Mouse (Mus musculus) forebrain, embryonic 16.5 days (tissue): Measurements from ENCODE around the gene Cog1. TPM values are rescaled to one million over a fixed set of nuclear protein-coding genes. Genes with fewer than 3 reads are reported as not detected.
A peak's percentile ranks its signal among the peaks of the same experiment; 100 is the strongest.

Source experiments
- ATAC-seq: fragments of 200-750 bp; cut with Nextera tagmentation; 2 replicates; pipeline ENCODE4 v1.8.0; 2017; ENCODE audit warnings: mild to moderate bottlenecking, moderate library complexity
- H3K27ac ChIP-seq: fragments of 300-500 bp; sonication (generic); 2 replicates; pipeline ENCODE4 v1.5.1; 2014; ENCODE audit warnings: low read length, control low read depth
- H3K27me3 ChIP-seq: fragments of 300-500 bp; sonication (generic); replicated peaks from 2 replicates; pipeline ENCODE4 v1.6.1; 2014; ENCODE audit warnings: low read length; ENCODE audit not compliant: control insufficient read depth, insufficient read depth
- H3K36me3 ChIP-seq: fragments of 300-500 bp; sonication (generic); 2 replicates; pipeline ENCODE4 v1.6.1; 2014; ENCODE audit not compliant: control insufficient read depth, insufficient read depth
- H3K4me1 ChIP-seq: fragments of 300-500 bp; sonication (generic); replicated peaks from 2 replicates; pipeline ENCODE4 v1.6.1; 2014; ENCODE audit warnings: low read length; ENCODE audit not compliant: control insufficient read depth, insufficient read depth
- H3K4me2 ChIP-seq: fragments of 300-500 bp; sonication (generic); 2 replicates; pipeline ENCODE4 v1.6.1; 2014; ENCODE audit warnings: mild to moderate bottlenecking, low read length, control low read depth
- H3K4me3 ChIP-seq: fragments of 300-500 bp; sonication (generic); replicated peaks from 2 replicates; pipeline ENCODE4 v1.5.1; 2014; ENCODE audit warnings: mild to moderate bottlenecking, low read length, control low read depth
- H3K9ac ChIP-seq: fragments of 300-500 bp; sonication (generic); replicated peaks from 2 replicates; pipeline ENCODE4 v1.6.1; 2014; ENCODE audit warnings: low read depth, low read length, control low read depth
- H3K9me3 ChIP-seq: fragments of 300-500 bp; sonication (generic); 2 replicates; pipeline ENCODE4 v1.6.1; 2016; ENCODE audit warnings: low read length; ENCODE audit not compliant: control insufficient read depth
- WGBS: fragments of 180-500 bp; shearing (Covaris S2); extraction: QIAGEN DNeasy Blood & Tissue Kit; methylation state at CpG from one replicate; pipeline ENCODE4 v1.1.7; 2014; 5-methylcytosine and 5-hydroxymethylcytosine counted together
- polyA plus RNA-seq: library from polyadenylated mRNA; unstranded; fragments of >200 nt; fragmentation: Nextera tagmentation; extraction: Ambion mirVana; gene quantifications from 2 replicates; pipeline ENCODE4 v1.2.1, GENCODE M21; 2015

The Cog1 gene
- polyA plus RNA-seq, 1 experiment from 2014 or later = 36.3 TPM

DNA sequence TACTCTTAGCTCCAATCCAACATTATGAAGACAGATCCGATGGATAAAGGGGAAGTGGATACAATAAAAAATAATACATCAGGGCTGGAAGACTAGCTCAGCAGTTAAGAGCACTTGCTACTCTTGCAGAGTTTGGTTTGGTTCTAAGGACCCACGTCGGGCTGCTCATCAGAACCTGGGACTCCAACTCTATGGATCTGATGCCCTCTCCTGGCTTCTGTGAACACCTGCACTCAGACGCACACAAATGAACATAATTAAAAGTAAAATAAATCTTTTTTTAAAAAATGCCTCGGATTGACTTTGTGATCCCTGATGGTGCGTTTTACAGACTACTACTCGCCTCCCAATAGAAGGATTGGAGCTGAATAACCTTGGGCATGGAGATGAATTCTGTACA lies 18.3 kb upstream of the Cog1 start:
- H3K4me1 ChIP-seq = no peaks in the 10 kb centered on the region; the same call in 1 of the 2 replicates

DNA sequence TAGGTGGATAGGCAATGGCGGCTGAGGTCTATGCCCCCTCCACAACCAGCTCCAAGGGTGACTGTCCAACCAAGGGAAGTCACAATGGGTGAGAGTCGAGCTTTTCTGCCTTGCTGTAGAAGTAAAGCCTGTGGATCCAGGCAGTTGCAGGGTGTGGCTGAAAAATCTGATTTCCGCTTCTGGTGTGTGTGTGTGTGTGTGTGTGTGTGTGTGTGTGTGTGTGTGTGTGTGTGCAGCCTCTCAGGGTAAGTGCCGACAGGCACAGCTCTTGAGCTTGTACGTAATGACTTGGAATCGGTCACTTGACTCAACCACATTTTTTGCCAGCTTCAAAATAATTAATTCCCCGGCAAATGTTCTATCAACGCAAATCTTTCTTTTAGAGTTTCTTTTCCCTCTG lies 17.7 kb upstream of the Cog1 start:
- H3K36me3 ChIP-seq = no peaks in the 10 kb centered on the region
- no peaks in the 10 kb centered on the region for H3K27me3 ChIP-seq
- H3K27ac ChIP-seq = no peak overlapping the region
- no peak for ATAC-seq
- no peaks in the 10 kb centered on the region for H3K9me3 ChIP-seq
- 70% methylated on average over 8 of the region's 8 CpGs for WGBS
- H3K9ac ChIP-seq = no peak overlapping the region
- H3K4me2 ChIP-seq = no peak overlapping the region
- H3K4me3 ChIP-seq = no peak overlapping the region
- H3K4me1 ChIP-seq = no peaks in the 10 kb centered on the region; the same call in 1 of the 2 replicates

More for the DNA sequence above, 18.3 kb upstream of the Cog1 start:
- Histone ChIP-seq H3K27ac (no peak overlapping the region), H3K36me3 (peaks cover 1% of the 10 kb centered on the region; the same call in 1 of the 2 replicates), H3K9me3 (no peaks in the 10 kb centered on the region), H3K4me2 (no peak overlapping the region), H3K27me3 (no peaks in the 10 kb centered on the region), H3K9ac (no peak overlapping the region), H3K4me3 (no peak overlapping the region)
- ATAC-seq = no peak
- 54% methylated on average over 7 of the region's 7 CpGs for WGBS

DNA sequence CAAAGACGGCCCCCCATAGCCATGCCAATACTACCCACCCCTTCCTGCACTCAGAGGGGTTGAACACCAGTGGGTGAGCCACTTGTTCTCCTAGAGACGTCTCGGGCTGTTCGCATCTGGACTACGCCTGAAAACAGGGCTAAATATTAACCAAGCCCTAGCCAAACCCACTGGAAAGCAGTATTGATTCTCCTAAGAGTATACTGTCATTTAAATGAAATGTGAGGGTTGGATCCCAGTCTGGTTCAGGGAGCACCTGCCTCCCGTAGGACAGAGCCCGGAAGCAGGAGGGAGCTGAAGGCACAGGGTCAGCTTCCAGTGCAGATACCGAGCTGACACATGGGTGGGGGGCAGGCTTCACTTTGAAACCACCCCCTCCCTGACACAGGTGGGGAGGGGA lies 17.1 kb upstream of the Cog1 start:
- Histone ChIP-seq H3K36me3 (no peaks in the 10 kb centered on the region), H3K4me1 (no peaks in the 10 kb centered on the region; the same call in 1 of the 2 replicates)
- WGBS = 77% methylated on average over 8 of the region's 8 CpGs

DNA sequence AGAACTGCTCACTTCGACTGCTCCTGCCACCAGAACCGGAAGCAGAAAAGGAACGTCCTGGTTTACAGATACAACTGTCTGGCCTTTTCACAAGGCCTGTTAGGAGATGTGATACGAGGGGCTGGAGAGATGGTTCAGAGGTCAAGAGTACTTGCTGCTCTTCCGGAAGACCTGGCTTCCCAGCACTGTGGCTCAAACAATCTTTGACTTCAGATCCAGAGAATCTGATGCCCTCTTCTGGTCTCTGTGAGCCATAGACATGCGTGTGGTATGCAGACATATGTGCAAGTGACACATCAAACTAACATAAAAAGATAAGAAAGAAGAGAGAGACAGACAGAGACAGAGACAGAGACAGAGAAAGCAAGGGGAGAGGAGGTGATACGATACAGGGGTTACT lies 16.7 kb upstream of the Cog1 start:
- 84% methylated on average over 7 of the region's 7 CpGs for WGBS
- Histone ChIP-seq H3K4me2 (no peak overlapping the region), H3K27me3 (no peaks in the 10 kb centered on the region), H3K9me3 (no peaks in the 10 kb centered on the region), H3K4me1 (no peaks in the 10 kb centered on the region; the same call in 1 of the 2 replicates), H3K36me3 (no peaks in the 10 kb centered on the region), H3K27ac (no peak overlapping the region), H3K4me3 (no peak overlapping the region), H3K9ac (no peak overlapping the region)
- ATAC-seq = no peak

More for the DNA sequence above, 17.1 kb upstream of the Cog1 start:
- H3K9me3 ChIP-seq = no peaks in the 10 kb centered on the region
- H3K4me3 ChIP-seq = no peak overlapping the region
- no peak overlapping the region for H3K27ac ChIP-seq
- no peak overlapping the region for H3K4me2 ChIP-seq
- ATAC-seq = no peak
- no peak overlapping the region for H3K9ac ChIP-seq
- H3K27me3 ChIP-seq = no peaks in the 10 kb centered on the region

DNA sequence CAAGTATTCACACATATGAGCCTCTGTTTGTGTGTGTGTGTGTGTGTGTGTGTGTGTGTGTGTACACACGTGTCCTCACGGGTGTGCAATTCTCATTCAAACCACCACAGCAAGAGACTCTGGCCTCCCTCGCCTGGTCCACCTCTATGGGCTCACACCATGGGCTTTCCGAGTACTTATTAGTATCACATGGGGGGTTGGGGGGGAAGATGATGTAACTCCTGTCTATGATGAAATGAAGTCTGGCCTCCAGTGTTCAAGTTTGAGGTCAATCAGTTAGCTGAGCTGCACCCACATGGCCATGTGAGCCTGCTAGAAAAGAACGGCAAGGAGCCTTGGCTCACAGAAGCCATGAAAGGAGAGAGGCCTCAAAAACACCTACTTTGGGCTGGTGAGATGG lies 15.6 kb upstream of the Cog1 start:
- Histone ChIP-seq H3K4me1 (no peaks in the 10 kb centered on the region; the same call in 1 of the 2 replicates), H3K9me3 (no peaks in the 10 kb centered on the region), H3K36me3 (no peaks in the 10 kb centered on the region), H3K4me3 (no peak overlapping the region), H3K9ac (no peak overlapping the region), H3K4me2 (no peak overlapping the region), H3K27me3 (no peaks in the 10 kb centered on the region), H3K27ac (no peak overlapping the region)
- ATAC-seq = no peak
- 94% methylated on average over 5 of the region's 5 CpGs for WGBS

GRCm38 (mm10) chr11:113634699-113635121 lies 14.3 kb upstream of the Cog1 start:
- no peak overlapping the region for H3K4me3 ChIP-seq
- H3K4me2 ChIP-seq = no peak overlapping the region
- WGBS = 55% methylated on average over 10 of the region's 10 CpGs
- H3K27me3 ChIP-seq = no peaks in the 10 kb centered on the region
- H3K4me1 ChIP-seq = no peaks in the 10 kb centered on the region; the same call in 1 of the 2 replicates
- H3K9me3 ChIP-seq = no peaks in the 10 kb centered on the region
- ATAC-seq = peak; percentile 68
- H3K36me3 ChIP-seq = no peaks in the 10 kb centered on the region
- no peak overlapping the region for H3K27ac ChIP-seq
- H3K9ac ChIP-seq = no peak overlapping the region

DNA sequence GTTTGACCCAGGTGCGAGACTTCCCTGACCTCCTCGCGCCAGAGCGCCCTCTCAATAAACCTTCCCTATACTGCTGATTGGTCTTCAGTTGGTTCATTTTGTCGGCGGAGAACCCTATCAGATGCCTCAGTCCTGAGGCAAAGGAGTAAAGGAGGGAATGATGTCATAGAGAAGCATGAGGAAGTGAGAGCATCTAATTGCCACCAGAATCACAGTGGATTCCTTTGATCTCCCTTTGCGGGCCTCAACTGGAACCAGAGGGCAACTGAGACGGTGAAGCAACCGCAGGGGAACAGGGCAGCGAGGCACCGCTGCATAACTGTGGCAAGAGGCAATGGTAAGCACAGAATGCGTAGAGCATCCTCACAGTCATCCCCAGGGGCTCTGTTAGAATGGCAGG lies 10.3 kb upstream of the Cog1 start:
- no peak overlapping the region for H3K9ac ChIP-seq
- 89% methylated on average over 12 of the region's 12 CpGs for WGBS
- H3K4me1 ChIP-seq = no peaks in the 10 kb centered on the region
- ATAC-seq = no peak
- H3K36me3 ChIP-seq = no peaks in the 10 kb centered on the region
- no peak overlapping the region for H3K4me3 ChIP-seq
- no peaks in the 10 kb centered on the region for H3K9me3 ChIP-seq
- no peak overlapping the region for H3K27ac ChIP-seq
- H3K4me2 ChIP-seq = no peak overlapping the region
- H3K27me3 ChIP-seq = no peaks in the 10 kb centered on the region

DNA sequence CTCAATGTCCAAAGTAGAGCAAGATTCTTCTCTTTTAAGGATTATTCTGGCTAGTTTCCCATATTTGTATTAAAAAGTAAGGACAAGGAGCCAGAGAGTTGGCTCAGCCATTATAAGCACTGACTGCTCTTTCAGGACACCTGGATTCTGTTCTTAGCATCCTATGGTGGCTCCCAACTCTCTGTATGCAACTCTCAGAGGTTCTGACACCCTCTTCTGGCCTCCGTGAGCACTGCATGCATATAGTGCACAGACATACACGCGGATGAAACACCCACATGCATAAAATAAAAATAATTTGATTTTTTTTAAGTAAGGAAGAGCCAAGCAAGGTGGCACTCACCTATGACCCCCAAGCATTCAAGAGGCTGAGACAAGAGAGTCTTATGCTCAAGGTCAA lies 3.8 kb upstream of the Cog1 start:
- WGBS = 83% methylated on average over 3 of the region's 3 CpGs
- Histone ChIP-seq H3K27me3 (no peaks in the 10 kb centered on the region), H3K4me1 (peaks cover 14% of the 10 kb centered on the region), H3K4me2 (no peak overlapping the region), H3K9me3 (no peaks in the 10 kb centered on the region), H3K4me3 (no peak overlapping the region), H3K36me3 (no peaks in the 10 kb centered on the region), H3K9ac (no peak overlapping the region), H3K27ac (no peak overlapping the region)
- ATAC-seq = no peak

DNA sequence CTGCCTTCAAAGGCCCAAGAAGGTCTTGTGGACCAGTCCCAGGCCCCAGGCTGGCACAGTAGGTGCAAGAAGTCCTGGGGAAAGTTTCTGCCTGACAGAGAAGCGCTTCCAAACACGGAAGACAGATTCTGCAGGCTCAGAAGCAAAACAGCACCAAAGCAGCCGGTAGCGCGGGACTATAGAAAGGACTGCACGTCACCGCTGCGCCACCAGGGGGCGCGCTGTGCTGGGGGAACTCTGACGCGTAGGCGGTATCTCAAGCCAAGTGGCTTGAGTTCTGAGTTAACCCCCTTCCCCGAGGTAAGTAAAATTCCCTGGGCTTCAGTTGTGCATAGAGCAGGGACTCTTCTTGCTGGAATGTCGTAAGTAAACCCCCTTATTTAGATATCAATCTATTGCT lies 817 bp upstream of the Cog1 start:
- Histone ChIP-seq H3K9me3 (no peaks in the 10 kb centered on the region), H3K4me2 (no peak overlapping the region; the same call in 1 of the 2 replicates), H3K27me3 (no peaks in the 10 kb centered on the region), H3K4me3 (no peak overlapping the region), H3K36me3 (peaks cover 9% of the 10 kb centered on the region), H3K9ac (no peak overlapping the region; the same call in 1 of the 2 replicates), H3K4me1 (peaks cover 22% of the 10 kb centered on the region), H3K27ac (no peak overlapping the region)
- ATAC-seq = no peak
- 2% methylated on average over 15 of the region's 15 CpGs for WGBS
